Comparison of ENCODE assay signal across 8 mouse cellular contexts in the genomic region with DNA sequence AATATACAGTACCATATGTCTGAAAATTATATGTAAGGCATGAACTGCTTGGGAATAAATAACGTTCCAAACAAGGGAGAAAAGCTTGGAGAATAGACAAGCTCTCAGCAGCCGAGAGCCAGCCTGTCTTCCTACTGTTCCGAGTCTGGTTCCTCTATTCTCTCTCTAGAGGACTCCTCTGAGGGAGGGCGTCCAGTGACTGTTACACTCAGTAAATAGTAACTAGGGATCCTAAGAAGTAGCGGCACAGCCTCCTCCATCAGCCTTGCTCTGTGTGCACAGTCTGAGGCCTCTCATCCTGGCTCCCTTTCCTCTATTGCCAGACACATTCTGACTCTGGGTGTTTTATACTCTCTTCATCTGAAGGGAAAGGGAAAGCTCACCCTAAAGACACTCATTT.
DNase-seq lines count a peak whose midpoint lies in the region; ATAC-seq and TF ChIP-seq lines count a peak whose summit lies in the region.
"Had no signal": no experiment of that assay in that cellular context is flagged by ENCODE, and none has a peak within 500 bp of the region (broad histone marks: within the 10 kb centered on the region; RNA-seq: fewer than 3 reads in every experiment).

No protein-coding gene starts in this region.

- H3K4me3 ChIP-seq in liver, embryonic 11.5 days (ENCODE audit: low read depth, low read length), result no peak overlapping the region
- H3K4me3 ChIP-seq in hindbrain, embryonic 16.5 days (ENCODE audit: low read length), result no peak overlapping the region
- H3K4me3 ChIP-seq in kidney, embryonic 14.5 days (ENCODE audit: low read length), result no peak overlapping the region
- no peak overlapping the region for H3K4me3 ChIP-seq in gastrocnemius, adult 2 months
- H3K4me3 ChIP-seq: embryonic facial prominence, embryonic 12.5 days had no signal

- 0 out of 2 replicates have a peak overlapping the region, but pooled peaks have one; percentile 4 for H3K4me2 ChIP-seq in liver, embryonic 11.5 days
- H3K4me2 ChIP-seq in hindbrain, embryonic 16.5 days (ENCODE audit: low read length), result no peak overlapping the region
- H3K4me2 ChIP-seq in kidney, embryonic 14.5 days (replicated peaks; ENCODE audit: low read depth, low read length), result no peak overlapping the region
- H3K4me2 ChIP-seq: embryonic facial prominence, embryonic 12.5 days had no signal

- no peak for DNase-seq in liver, embryonic 11.5 days (ENCODE audit: low spot score)
- DNase-seq in liver, result no peak
- DNase-seq in cerebellum, postnatal 14 days, result no peak
- no peak for DNase-seq in gastrocnemius, adult 2 months

- intact Hi-C loops in gastrocnemius, adult 2 months (cut with DNase I), result loop anchor here (10.0 kb wide), 2 partner anchors 45 to 125 kb away; no protein-coding TSS in a partner anchor

- TF ChIP-seq CTCF in gastrocnemius, adult 2 months (IDR thresholded peaks at IDR 0.05), result no peak

- no peak overlapping the region for H3K9ac ChIP-seq in liver, embryonic 11.5 days (ENCODE audit: low read depth, low read length)
- H3K9ac ChIP-seq in hindbrain, embryonic 16.5 days (ENCODE audit: low read depth, low read length), result no peak overlapping the region
- H3K9ac ChIP-seq in kidney, embryonic 14.5 days (ENCODE audit: low read depth, low read length), result no peak overlapping the region
- H3K9ac ChIP-seq: embryonic facial prominence, embryonic 12.5 days had no signal

- ATAC-seq in liver, embryonic 11.5 days (replicated peaks; ENCODE audit: low FRiP score), result peak; percentile 49; the same call in 1 of the 2 replicates
- peak; percentile 55 for ATAC-seq in hindbrain, embryonic 16.5 days
- peak; percentile 75 for ATAC-seq in kidney, embryonic 14.5 days (ENCODE audit: low FRiP score, low TSS enrichment)
- ATAC-seq in megakaryocyte-erythroid progenitor cell, adult 5-6 weeks (replicated peaks; ENCODE audit: low FRiP score, low TSS enrichment, poor library complexity, severe bottlenecking), result peak; percentile 33; the same call in 1 of the 2 replicates

- peak overlapping the region; percentile 45; the same call in 1 of the 2 replicates for H3K27ac ChIP-seq in liver, embryonic 11.5 days (ENCODE audit: low read depth, low read length)
- peak overlapping the region; percentile 60; the same call in 1 of the 2 replicates for H3K27ac ChIP-seq in hindbrain, embryonic 16.5 days (ENCODE audit: low read depth, low read length)
- peak overlapping the region; percentile 59; the same call in 1 of the 2 replicates for H3K27ac ChIP-seq in kidney, embryonic 14.5 days (ENCODE audit: low read depth, low read length)
- H3K27ac ChIP-seq in gastrocnemius, adult 2 months, result no peak overlapping the region
- H3K27ac ChIP-seq: embryonic facial prominence, embryonic 12.5 days had no signal

- H3K36me3 ChIP-seq in liver, embryonic 11.5 days (ENCODE audit: control insufficient read depth, insufficient read depth, low read length), result no peaks in the 10 kb centered on the region
- H3K36me3 ChIP-seq in hindbrain, embryonic 16.5 days (ENCODE audit: control insufficient read depth, insufficient read depth, low read length), result peaks cover 6% of the 10 kb centered on the region
- no peaks in the 10 kb centered on the region for H3K36me3 ChIP-seq in kidney, embryonic 14.5 days (ENCODE audit: control insufficient read depth, insufficient read depth, low read length)

- H3K9me3 ChIP-seq in liver, embryonic 11.5 days (ENCODE audit: control insufficient read depth, low read length), result no peaks in the 10 kb centered on the region
- H3K9me3 ChIP-seq in hindbrain, embryonic 16.5 days (ENCODE audit: control insufficient read depth, low read length), result no peaks in the 10 kb centered on the region
- H3K9me3 ChIP-seq in kidney, embryonic 14.5 days (ENCODE audit: control insufficient read depth, low read length), result no peaks in the 10 kb centered on the region
- H3K9me3 ChIP-seq: embryonic facial prominence, embryonic 12.5 days had no signal

- WGBS in liver, embryonic 11.5 days, result 67% methylated on average over 5 of the region's 5 CpGs
- WGBS in hindbrain, embryonic 16.5 days, result 47% methylated on average over 5 of the region's 5 CpGs
- WGBS in kidney, embryonic 14.5 days, result 49% methylated on average over 5 of the region's 5 CpGs

- peaks cover 8% of the 10 kb centered on the region for H3K4me1 ChIP-seq in liver, embryonic 11.5 days (replicated peaks; ENCODE audit: control insufficient read depth, insufficient read depth, low read length)
- H3K4me1 ChIP-seq in hindbrain, embryonic 16.5 days (ENCODE audit: control insufficient read depth, insufficient read depth, low read depth, low read length), result peaks cover 17% of the 10 kb centered on the region
- peaks cover 31% of the 10 kb centered on the region for H3K4me1 ChIP-seq in kidney, embryonic 14.5 days (ENCODE audit: control insufficient read depth, insufficient read depth, low read length)

- H3K27me3 ChIP-seq in liver, embryonic 11.5 days (replicated peaks; ENCODE audit: control insufficient read depth, insufficient read depth, low read length), result no peaks in the 10 kb centered on the region
- no peaks in the 10 kb centered on the region for H3K27me3 ChIP-seq in hindbrain, embryonic 16.5 days (replicated peaks; ENCODE audit: control insufficient read depth, insufficient read depth, low read length)
- no peaks in the 10 kb centered on the region for H3K27me3 ChIP-seq in kidney, embryonic 14.5 days (ENCODE audit: control insufficient read depth, insufficient read depth, low read length)
- H3K27me3 ChIP-seq: embryonic facial prominence, embryonic 12.5 days had no signal
